Mouse (Mus musculus): ENCODE measurements at regions not wholly inside any gene's neighbourhood (a gene's known extent, or its start where the extent isn't known, plus 50 kb on each side); places are given as distances from the start of the nearest gene placed in this dataset.
A peak's percentile ranks its signal among the peaks of the same experiment; 100 is the strongest.

GRCm38 (mm10) chr13:110991121-110991520 lies 263.7 kb upstream of the Actbl2 start:
- TF ChIP-seq ELF1 (IDR thresholded peaks at IDR 0.05; ENCODE audit: low read depth, low read length) (no peak), USF1 (IDR thresholded peaks at IDR 0.05; ENCODE audit: low read depth, low read length) (0 out of 2 replicates have a peak, but pooled peaks have one; percentile 21), CTCF (IDR thresholded peaks at IDR 0.05 in 2 of 3, conservative IDR thresholded peaks at IDR 0.05 in 1 of 3; ENCODE audit: control insufficient read depth in 1 of 3, insufficient read depth in 1 of 3, low read depth in 2 of 3, low read length in 3 of 3, poor library complexity in 1 of 3, severe bottlenecking in 1 of 3) (no peak), SMC3 (IDR thresholded peaks at IDR 0.05; ENCODE audit: low read depth, low read length) (no peak), MAFK (IDR thresholded peaks at IDR 0.05; ENCODE audit: borderline replicate concordance, low read depth, low read length) (no peak), ETS1 (IDR thresholded peaks at IDR 0.05; ENCODE audit: low read depth, low read length) (no peak), USF2 (IDR thresholded peaks at IDR 0.05; ENCODE audit: borderline replicate concordance in 1 of 2, insufficient read depth in 1 of 2, low read depth in 1 of 2, low read length in 2 of 2) (no peak)
